Mouse (Mus musculus): Measurements from ENCODE around the gene Tex2. TPM values are rescaled to one million over a fixed set of nuclear protein-coding genes. Genes with fewer than 3 reads are reported as not detected.

The Tex2 gene
- polyA plus RNA-seq, 1 experiment from 2014 or later, result 11.5 TPM

- Histone ChIP-seq H3K4me1 (replicated peaks; ENCODE audit: control insufficient read depth, insufficient read depth, low read length) (peaks cover 15% of the 10 kb centered on the region), H3K27ac (ENCODE audit: low read length) (peak overlapping the region; percentile 89), H3K36me3 (ENCODE audit: control insufficient read depth, insufficient read depth, low read length) (no peaks in the 10 kb centered on the region), H3K9ac (ENCODE audit: low read length) (peak overlapping the region; percentile 96), H3K9me3 (ENCODE audit: control insufficient read depth, low read length) (no peaks in the 10 kb centered on the region), H3K4me2 (ENCODE audit: low read depth, low read length) (peak overlapping the region; percentile 93), H3K4me3 (ENCODE audit: low read length) (peak overlapping the region; percentile 100), H3K27me3 (ENCODE audit: control insufficient read depth, insufficient read depth, low read depth, low read length) (no peaks in the 10 kb centered on the region)
- peak; percentile 65 for ATAC-seq (ENCODE audit: low read depth)
- under 1% methylated on average over 65 of the region's 67 CpGs for WGBS
These were observed 838 bp downstream of the Tex2 start for GRCm38 (mm10) chr11:106612209-106612960.

GRCm38 (mm10) chr11:106609731-106610130 lies 3.5 kb downstream of the Tex2 start:
- Histone ChIP-seq H3K27me3 (ENCODE audit: control insufficient read depth, insufficient read depth, low read depth, low read length) (no peaks in the 10 kb centered on the region), H3K4me2 (ENCODE audit: low read depth, low read length) (no peak overlapping the region), H3K36me3 (ENCODE audit: control insufficient read depth, insufficient read depth, low read length) (no peaks in the 10 kb centered on the region), H3K4me1 (replicated peaks; ENCODE audit: control insufficient read depth, insufficient read depth, low read length) (peaks cover 15% of the 10 kb centered on the region), H3K27ac (ENCODE audit: low read length) (no peak overlapping the region), H3K9ac (ENCODE audit: low read length) (no peak overlapping the region), H3K9me3 (ENCODE audit: control insufficient read depth, low read length) (no peaks in the 10 kb centered on the region), H3K4me3 (ENCODE audit: low read length) (no peak overlapping the region)
- WGBS, result 62% methylated on average over 8 of the region's 8 CpGs
- ATAC-seq (ENCODE audit: low read depth), result no peak

DNA sequence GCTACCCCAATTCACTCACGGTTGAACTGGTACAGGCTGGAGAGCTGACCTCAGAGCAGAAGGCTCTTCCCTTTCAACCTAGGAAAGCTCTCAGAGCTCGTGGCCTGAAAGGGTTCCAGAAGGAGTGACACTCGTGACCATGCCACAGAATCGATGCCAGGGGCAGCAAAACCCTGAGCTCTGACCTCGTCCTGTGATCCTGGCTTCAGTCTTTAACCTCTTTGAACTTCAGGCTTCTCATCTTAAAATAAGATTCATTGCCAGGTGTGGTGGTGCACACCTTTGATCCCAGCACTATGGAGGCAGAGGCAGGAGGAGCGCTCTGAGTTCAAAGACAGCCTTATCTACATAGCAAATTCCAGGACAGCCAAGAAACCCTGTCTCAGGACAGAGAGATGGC lies 5.9 kb downstream of the Tex2 start:
- no peaks in the 10 kb centered on the region for H3K36me3 ChIP-seq (ENCODE audit: control insufficient read depth, insufficient read depth, low read length)
- H3K9ac ChIP-seq (ENCODE audit: low read length), result no peak overlapping the region
- WGBS, result 68% methylated on average over 6 of the region's 6 CpGs
- no peak overlapping the region for H3K4me2 ChIP-seq (ENCODE audit: low read depth, low read length)
- H3K4me1 ChIP-seq (replicated peaks; ENCODE audit: control insufficient read depth, insufficient read depth, low read length), result peaks cover 9% of the 10 kb centered on the region
- H3K4me3 ChIP-seq (ENCODE audit: low read length), result no peak overlapping the region
- no peak for ATAC-seq (ENCODE audit: low read depth)
- no peak overlapping the region for H3K27ac ChIP-seq (ENCODE audit: low read length)
- no peaks in the 10 kb centered on the region for H3K27me3 ChIP-seq (ENCODE audit: control insufficient read depth, insufficient read depth, low read depth, low read length)
- no peaks in the 10 kb centered on the region for H3K9me3 ChIP-seq (ENCODE audit: control insufficient read depth, low read length)

- no peak overlapping the region for H3K4me2 ChIP-seq (ENCODE audit: low read depth, low read length)
- ATAC-seq (ENCODE audit: low read depth), result no peak
- no peak overlapping the region for H3K4me3 ChIP-seq (ENCODE audit: low read length)
- no peaks in the 10 kb centered on the region for H3K27me3 ChIP-seq (ENCODE audit: control insufficient read depth, insufficient read depth, low read depth, low read length)
- no peaks in the 10 kb centered on the region for H3K36me3 ChIP-seq (ENCODE audit: control insufficient read depth, insufficient read depth, low read length)
- peaks cover 2% of the 10 kb centered on the region; the same call in 1 of the 2 replicates for H3K4me1 ChIP-seq (replicated peaks; ENCODE audit: control insufficient read depth, insufficient read depth, low read length)
- no peak overlapping the region for H3K9ac ChIP-seq (ENCODE audit: low read length)
- H3K27ac ChIP-seq (ENCODE audit: low read length), result no peak overlapping the region
- H3K9me3 ChIP-seq (ENCODE audit: control insufficient read depth, low read length), result no peaks in the 10 kb centered on the region
- WGBS, result 39% methylated on average over 5 of the region's 5 CpGs
These were observed 7.2 kb downstream of the Tex2 start for GRCm38 (mm10) chr11:106606042-106606441.

- no peak overlapping the region for H3K4me2 ChIP-seq (ENCODE audit: low read depth, low read length)
- 95% methylated on average over 11 of the region's 11 CpGs for WGBS
- H3K9me3 ChIP-seq (ENCODE audit: control insufficient read depth, low read length), result no peaks in the 10 kb centered on the region
- H3K27me3 ChIP-seq (ENCODE audit: control insufficient read depth, insufficient read depth, low read depth, low read length), result no peaks in the 10 kb centered on the region
- no peak overlapping the region for H3K9ac ChIP-seq (ENCODE audit: low read length)
- H3K4me3 ChIP-seq (ENCODE audit: low read length), result no peak overlapping the region
- ATAC-seq (ENCODE audit: low read depth), result no peak
- H3K27ac ChIP-seq (ENCODE audit: low read length), result no peak overlapping the region
- no peaks in the 10 kb centered on the region for H3K4me1 ChIP-seq (replicated peaks; ENCODE audit: control insufficient read depth, insufficient read depth, low read length)
- no peaks in the 10 kb centered on the region for H3K36me3 ChIP-seq (ENCODE audit: control insufficient read depth, insufficient read depth, low read length)
These were observed 10.0 kb downstream of the Tex2 start for GRCm38 (mm10) chr11:106603230-106603629.

DNA sequence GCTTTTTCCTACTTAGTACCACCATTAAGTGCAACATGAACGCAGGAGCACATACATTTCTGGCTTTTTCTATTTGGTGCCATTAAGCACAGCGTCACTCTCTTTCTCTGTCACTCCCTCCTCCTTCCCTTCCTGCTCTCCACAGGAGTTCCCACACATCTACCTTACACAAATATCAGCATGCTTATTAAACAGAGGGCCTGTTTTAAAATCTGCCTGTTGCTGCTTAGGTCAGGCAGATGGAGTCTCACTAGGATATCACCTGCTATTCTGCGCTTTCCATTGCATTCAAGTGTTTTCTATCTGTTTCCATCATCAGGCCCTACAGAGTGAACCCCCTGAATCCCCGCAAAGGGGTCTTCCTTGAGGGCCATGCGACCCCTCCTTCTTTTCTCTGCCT lies 13.1 kb downstream of the Tex2 start:
- H3K4me1 ChIP-seq (replicated peaks; ENCODE audit: control insufficient read depth, insufficient read depth, low read length), result no peaks in the 10 kb centered on the region
- ATAC-seq (ENCODE audit: low read depth), result no peak
- H3K4me2 ChIP-seq (ENCODE audit: low read depth, low read length), result no peak overlapping the region
- no peak overlapping the region for H3K4me3 ChIP-seq (ENCODE audit: low read length)
- H3K27ac ChIP-seq (ENCODE audit: low read length), result no peak overlapping the region
- H3K36me3 ChIP-seq (ENCODE audit: control insufficient read depth, insufficient read depth, low read length), result no peaks in the 10 kb centered on the region
- no peak overlapping the region for H3K9ac ChIP-seq (ENCODE audit: low read length)
- no peaks in the 10 kb centered on the region for H3K27me3 ChIP-seq (ENCODE audit: control insufficient read depth, insufficient read depth, low read depth, low read length)
- no peaks in the 10 kb centered on the region for H3K9me3 ChIP-seq (ENCODE audit: control insufficient read depth, low read length)
- 70% methylated on average over 5 of the region's 5 CpGs for WGBS

DNA sequence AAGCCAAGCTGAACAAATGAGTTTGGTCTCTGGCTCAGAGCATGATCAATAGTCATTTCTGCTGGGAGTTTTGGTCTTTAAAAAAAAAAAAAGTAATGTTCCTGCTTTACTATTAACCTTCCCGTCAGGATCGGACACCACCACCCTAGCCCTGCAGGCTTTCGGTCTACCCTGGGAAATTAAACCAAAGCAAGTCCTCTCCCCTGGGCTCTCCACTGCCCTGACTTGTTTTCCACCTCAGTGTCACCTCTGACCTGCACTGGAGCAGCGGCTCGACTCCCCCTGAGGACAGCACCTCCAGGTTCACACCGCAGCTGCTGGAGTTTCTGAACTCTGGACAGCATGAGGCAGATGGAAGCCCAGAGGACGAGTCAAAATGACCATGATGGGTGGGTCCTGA lies 13.9 kb downstream of the Tex2 start:
- no peak overlapping the region for H3K4me2 ChIP-seq (ENCODE audit: low read depth, low read length)
- no peak overlapping the region for H3K4me3 ChIP-seq (ENCODE audit: low read length)
- no peaks in the 10 kb centered on the region for H3K36me3 ChIP-seq (ENCODE audit: control insufficient read depth, insufficient read depth, low read length)
- no peak overlapping the region for H3K9ac ChIP-seq (ENCODE audit: low read length)
- 65% methylated on average over 7 of the region's 7 CpGs for WGBS
- H3K27ac ChIP-seq (ENCODE audit: low read length), result no peak overlapping the region
- no peaks in the 10 kb centered on the region for H3K27me3 ChIP-seq (ENCODE audit: control insufficient read depth, insufficient read depth, low read depth, low read length)
- no peaks in the 10 kb centered on the region for H3K4me1 ChIP-seq (replicated peaks; ENCODE audit: control insufficient read depth, insufficient read depth, low read length)
- ATAC-seq (ENCODE audit: low read depth), result no peak
- no peaks in the 10 kb centered on the region for H3K9me3 ChIP-seq (ENCODE audit: control insufficient read depth, low read length)

DNA sequence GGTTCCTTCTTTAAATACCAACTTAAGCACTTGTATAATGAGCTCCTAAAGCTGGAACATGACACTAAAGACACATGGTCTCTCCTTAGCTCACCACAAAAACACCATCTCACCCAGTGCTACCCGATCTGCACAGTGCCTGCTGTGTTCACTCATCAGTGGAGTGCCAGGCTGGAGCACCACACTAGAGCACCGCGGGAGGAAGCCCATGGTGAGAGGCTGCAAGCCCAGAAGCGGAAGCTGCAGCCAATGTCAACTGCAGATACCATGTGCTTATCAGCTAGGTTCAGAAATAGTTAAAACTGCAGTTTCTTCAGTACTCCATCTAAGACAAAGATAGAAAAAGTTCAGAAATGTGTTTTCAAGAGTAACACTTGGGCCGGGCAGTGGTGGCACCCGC lies 14.9 kb downstream of the Tex2 start:
- Histone ChIP-seq H3K4me2 (ENCODE audit: low read depth, low read length) (no peak overlapping the region), H3K27me3 (ENCODE audit: control insufficient read depth, insufficient read depth, low read depth, low read length) (no peaks in the 10 kb centered on the region), H3K27ac (ENCODE audit: low read length) (no peak overlapping the region), H3K36me3 (ENCODE audit: control insufficient read depth, insufficient read depth, low read length) (peaks cover under 1% of the 10 kb centered on the region; the same call in 1 of the 2 replicates), H3K9me3 (ENCODE audit: control insufficient read depth, low read length) (no peaks in the 10 kb centered on the region), H3K9ac (ENCODE audit: low read length) (no peak overlapping the region), H3K4me1 (replicated peaks; ENCODE audit: control insufficient read depth, insufficient read depth, low read length) (no peaks in the 10 kb centered on the region), H3K4me3 (ENCODE audit: low read length) (no peak overlapping the region)
- WGBS, result 53% methylated on average over 6 of the region's 6 CpGs
- ATAC-seq (ENCODE audit: low read depth), result no peak

GRCm38 (mm10) chr11:106597737-106598330 lies 15.4 kb downstream of the Tex2 start:
- Histone ChIP-seq H3K4me2 (ENCODE audit: low read depth, low read length) (no peak overlapping the region), H3K4me1 (replicated peaks; ENCODE audit: control insufficient read depth, insufficient read depth, low read length) (no peaks in the 10 kb centered on the region), H3K27me3 (ENCODE audit: control insufficient read depth, insufficient read depth, low read depth, low read length) (no peaks in the 10 kb centered on the region), H3K9me3 (ENCODE audit: control insufficient read depth, low read length) (no peaks in the 10 kb centered on the region), H3K9ac (ENCODE audit: low read length) (no peak overlapping the region), H3K4me3 (ENCODE audit: low read length) (no peak overlapping the region), H3K27ac (ENCODE audit: low read length) (no peak overlapping the region), H3K36me3 (ENCODE audit: control insufficient read depth, insufficient read depth, low read length) (peaks cover 4% of the 10 kb centered on the region)
- WGBS, result 72% methylated on average over 10 of the region's 10 CpGs
- no peak for ATAC-seq (ENCODE audit: low read depth)

Data from lung, embryonic 16.5 days (tissue).